Mouse (Mus musculus): ENCODE results near the gene Hebp1. TPM values are rescaled to one million over a fixed set of nuclear protein-coding genes. Genes with fewer than 3 reads are reported as not detected.

Hebp1 gene
- polyA plus RNA-seq, 1 experiment from 2014 or later: 4.1 TPM

DNA sequence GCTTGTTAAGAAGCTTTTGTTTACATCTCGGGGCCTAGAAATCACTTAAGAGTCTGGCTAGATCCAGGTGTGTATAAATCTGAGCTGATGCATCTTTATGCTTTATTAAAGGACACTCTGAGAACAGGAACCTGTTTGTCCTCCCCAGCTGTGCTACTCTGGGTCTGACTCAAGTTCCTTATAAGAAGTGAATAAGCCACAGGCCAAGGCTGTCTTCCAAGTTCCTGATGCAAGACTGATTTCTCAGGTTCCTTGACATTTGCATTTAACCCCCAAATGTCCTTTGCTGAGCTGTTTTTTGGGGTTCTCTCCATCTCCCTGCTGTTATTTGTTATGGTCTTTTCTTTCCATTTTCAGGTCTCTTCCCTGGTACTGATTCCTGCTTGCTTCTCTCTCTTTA is 5.9 kb downstream of the Hebp1 start:
- Histone ChIP-seq H3K36me3 (ENCODE audit: control insufficient read depth, insufficient read depth, low read length) (no peaks in the 10 kb centered on the region), H3K9me3 (ENCODE audit: control insufficient read depth, low read length) (no peaks in the 10 kb centered on the region), H3K27ac (ENCODE audit: low read depth, low read length) (no peak overlapping the region), H3K4me3 (ENCODE audit: low read depth, low read length) (no peak overlapping the region), H3K9ac (ENCODE audit: low read depth, low read length) (no peak overlapping the region), H3K27me3 (ENCODE audit: control insufficient read depth, insufficient read depth, low read length) (no peaks in the 10 kb centered on the region), H3K4me2 (replicated peaks; ENCODE audit: low read depth, low read length) (no peak overlapping the region), H3K4me1 (replicated peaks; ENCODE audit: control insufficient read depth, insufficient read depth, low read length) (no peaks in the 10 kb centered on the region; the same call in 1 of the 2 replicates)
- no peak for ATAC-seq (ENCODE audit: low FRiP score)
- no peak for DNase-seq (ENCODE audit: low spot score)
- WGBS: 95% methylated on average over 1 of the region's 1 CpGs

GRCm38 (mm10) chr6:135190122-135190521 is 7.7 kb downstream of the Hebp1 start:
- H3K27me3 ChIP-seq (ENCODE audit: control insufficient read depth, insufficient read depth, low read length): no peaks in the 10 kb centered on the region
- WGBS: 71% methylated on average over 6 of the region's 6 CpGs
- H3K36me3 ChIP-seq (ENCODE audit: control insufficient read depth, insufficient read depth, low read length): no peaks in the 10 kb centered on the region
- DNase-seq (ENCODE audit: low spot score): no peak
- H3K9me3 ChIP-seq (ENCODE audit: control insufficient read depth, low read length): no peaks in the 10 kb centered on the region
- no peak overlapping the region for H3K27ac ChIP-seq (ENCODE audit: low read depth, low read length)
- H3K4me2 ChIP-seq (replicated peaks; ENCODE audit: low read depth, low read length): no peak overlapping the region
- ATAC-seq (ENCODE audit: low FRiP score): no peak
- H3K9ac ChIP-seq (ENCODE audit: low read depth, low read length): no peak overlapping the region
- no peaks in the 10 kb centered on the region; the same call in 1 of the 2 replicates for H3K4me1 ChIP-seq (replicated peaks; ENCODE audit: control insufficient read depth, insufficient read depth, low read length)
- no peak overlapping the region for H3K4me3 ChIP-seq (ENCODE audit: low read depth, low read length)

DNA sequence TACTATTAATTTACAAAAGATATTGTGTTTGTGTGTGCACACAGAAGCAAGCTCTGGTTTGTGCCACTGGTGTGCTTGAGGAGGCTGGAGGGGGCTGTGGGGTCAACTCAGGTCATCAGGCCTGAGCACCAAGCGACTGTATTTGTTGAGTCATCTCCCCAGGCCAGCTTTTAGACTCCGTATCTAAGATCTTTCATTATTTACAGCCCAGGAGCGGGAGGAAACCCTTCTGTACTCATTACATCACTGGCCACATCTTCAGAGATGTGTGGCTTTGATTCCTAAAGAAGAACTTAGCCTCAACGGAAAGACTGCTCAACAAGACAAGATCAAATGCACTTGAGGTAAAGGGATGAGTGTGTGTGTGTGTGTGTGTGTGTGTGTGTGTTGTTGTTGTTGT is 9.2 kb downstream of the Hebp1 start:
- WGBS: 72% methylated on average over 4 of the region's 4 CpGs
- no peak overlapping the region for H3K9ac ChIP-seq (ENCODE audit: low read depth, low read length)
- no peak overlapping the region for H3K4me3 ChIP-seq (ENCODE audit: low read depth, low read length)
- no peaks in the 10 kb centered on the region for H3K36me3 ChIP-seq (ENCODE audit: control insufficient read depth, insufficient read depth, low read length)
- DNase-seq (ENCODE audit: low spot score) (no peak), ATAC-seq (ENCODE audit: low FRiP score) (no peak)
- no peaks in the 10 kb centered on the region for H3K9me3 ChIP-seq (ENCODE audit: control insufficient read depth, low read length)
- H3K4me2 ChIP-seq (replicated peaks; ENCODE audit: low read depth, low read length): no peak overlapping the region
- no peak overlapping the region for H3K27ac ChIP-seq (ENCODE audit: low read depth, low read length)
- H3K4me1 ChIP-seq (replicated peaks; ENCODE audit: control insufficient read depth, insufficient read depth, low read length): no peaks in the 10 kb centered on the region; the same call in 1 of the 2 replicates
- no peaks in the 10 kb centered on the region for H3K27me3 ChIP-seq (ENCODE audit: control insufficient read depth, insufficient read depth, low read length)

GRCm38 (mm10) chr6:135187076-135187917 is 10.5 kb downstream of the Hebp1 start:
- Histone ChIP-seq H3K4me3 (ENCODE audit: low read depth, low read length) (no peak overlapping the region), H3K27ac (ENCODE audit: low read depth, low read length) (no peak overlapping the region), H3K4me1 (replicated peaks; ENCODE audit: control insufficient read depth, insufficient read depth, low read length) (no peaks in the 10 kb centered on the region; the same call in 1 of the 2 replicates), H3K9ac (ENCODE audit: low read depth, low read length) (no peak overlapping the region), H3K9me3 (ENCODE audit: control insufficient read depth, low read length) (no peaks in the 10 kb centered on the region), H3K27me3 (ENCODE audit: control insufficient read depth, insufficient read depth, low read length) (no peaks in the 10 kb centered on the region), H3K36me3 (ENCODE audit: control insufficient read depth, insufficient read depth, low read length) (no peaks in the 10 kb centered on the region), H3K4me2 (replicated peaks; ENCODE audit: low read depth, low read length) (no peak overlapping the region)
- 59% methylated on average over 10 of the region's 10 CpGs for WGBS
- no peak for ATAC-seq (ENCODE audit: low FRiP score)
- DNase-seq (ENCODE audit: low spot score): no peak

- Histone ChIP-seq H3K4me1 (replicated peaks; ENCODE audit: control insufficient read depth, insufficient read depth, low read length) (no peaks in the 10 kb centered on the region), H3K27ac (ENCODE audit: low read depth, low read length) (no peak overlapping the region), H3K4me2 (replicated peaks; ENCODE audit: low read depth, low read length) (no peak overlapping the region), H3K9ac (ENCODE audit: low read depth, low read length) (no peak overlapping the region), H3K27me3 (ENCODE audit: control insufficient read depth, insufficient read depth, low read length) (no peaks in the 10 kb centered on the region), H3K4me3 (ENCODE audit: low read depth, low read length) (no peak overlapping the region), H3K36me3 (ENCODE audit: control insufficient read depth, insufficient read depth, low read length) (no peaks in the 10 kb centered on the region), H3K9me3 (ENCODE audit: control insufficient read depth, low read length) (no peaks in the 10 kb centered on the region)
- no peak for ATAC-seq (ENCODE audit: low FRiP score)
- WGBS: 62% methylated on average over 8 of the region's 8 CpGs
- DNase-seq (ENCODE audit: low spot score): no peak
These were observed 13.9 kb downstream of the Hebp1 start for GRCm38 (mm10) chr6:135183961-135184360.

DNA sequence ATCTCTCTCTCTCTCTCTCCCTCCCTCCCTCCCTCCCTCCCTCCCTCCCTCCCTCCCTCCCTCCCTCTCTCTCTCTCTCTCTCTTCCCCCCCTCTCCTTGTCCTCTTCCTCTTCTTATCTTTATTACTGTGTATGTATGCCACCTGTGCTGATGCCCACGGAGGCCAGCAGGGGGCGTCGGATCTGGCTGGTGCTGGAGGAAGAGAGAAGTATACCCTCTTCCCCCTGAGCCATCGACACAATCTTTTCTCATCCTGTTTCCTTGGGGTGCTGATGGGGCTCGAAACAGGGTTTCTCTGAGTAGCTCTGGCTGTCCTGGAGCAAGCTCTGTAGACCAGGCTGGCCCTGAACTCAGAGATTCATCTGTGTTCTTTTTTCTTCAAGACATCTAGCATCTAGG is 14.9 kb downstream of the Hebp1 start:
- no peaks in the 10 kb centered on the region for H3K9me3 ChIP-seq (ENCODE audit: control insufficient read depth, low read length)
- H3K36me3 ChIP-seq (ENCODE audit: control insufficient read depth, insufficient read depth, low read length): no peaks in the 10 kb centered on the region
- DNase-seq (ENCODE audit: low spot score): no peak
- 91% methylated on average over 2 of the region's 5 CpGs for WGBS
- no peaks in the 10 kb centered on the region for H3K4me1 ChIP-seq (replicated peaks; ENCODE audit: control insufficient read depth, insufficient read depth, low read length)
- H3K27ac ChIP-seq (ENCODE audit: low read depth, low read length): no peak overlapping the region
- no peak overlapping the region for H3K4me3 ChIP-seq (ENCODE audit: low read depth, low read length)
- H3K9ac ChIP-seq (ENCODE audit: low read depth, low read length): no peak overlapping the region
- H3K27me3 ChIP-seq (ENCODE audit: control insufficient read depth, insufficient read depth, low read length): no peaks in the 10 kb centered on the region
- no peak overlapping the region for H3K4me2 ChIP-seq (replicated peaks; ENCODE audit: low read depth, low read length)
- ATAC-seq (ENCODE audit: low FRiP score): no peak

DNA sequence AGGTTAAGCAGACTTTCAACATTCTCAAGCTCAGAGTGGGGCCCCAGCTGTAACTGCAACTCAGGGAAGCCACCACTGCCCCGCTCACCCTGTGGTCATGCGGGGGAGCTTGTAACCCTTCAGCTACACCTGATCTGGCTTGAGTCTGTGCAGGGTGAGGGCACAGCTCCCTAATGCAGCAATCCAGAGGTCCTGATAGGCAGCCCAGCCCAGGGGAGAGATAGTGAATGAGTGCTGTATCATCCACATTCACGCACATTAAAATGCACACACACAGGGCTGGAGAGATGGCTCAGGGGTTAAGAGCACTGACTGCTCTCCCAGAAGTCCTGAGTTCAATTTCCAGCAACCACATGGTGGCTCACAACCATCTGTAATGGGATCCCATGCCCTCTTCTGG is 19.2 kb downstream of the Hebp1 start:
- Histone ChIP-seq H3K27ac (ENCODE audit: low read depth, low read length) (no peak overlapping the region), H3K27me3 (ENCODE audit: control insufficient read depth, insufficient read depth, low read length) (no peaks in the 10 kb centered on the region)
- no peak for DNase-seq (ENCODE audit: low spot score)

DNA sequence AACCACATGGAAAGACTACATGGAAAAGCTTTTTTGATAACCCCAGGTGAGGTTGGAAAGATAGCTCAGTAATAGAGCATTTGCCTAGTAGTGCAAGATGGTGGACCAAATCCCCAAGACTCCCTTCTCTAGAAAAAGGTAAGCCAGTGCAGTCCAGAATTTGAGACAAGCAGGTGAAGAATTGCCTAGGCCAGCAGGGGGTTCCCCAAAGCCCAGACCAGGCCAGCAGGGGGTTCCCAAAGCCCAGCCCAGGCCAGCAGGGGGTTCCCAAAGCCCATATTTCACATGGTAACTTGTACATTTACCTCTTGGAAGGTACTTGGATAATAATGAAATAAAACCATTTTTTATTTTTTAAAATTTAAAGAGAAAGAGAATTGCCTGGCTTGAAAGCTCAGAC is 20.6 kb downstream of the Hebp1 start:
- no peak for DNase-seq (ENCODE audit: low spot score)
- H3K4me2 ChIP-seq (replicated peaks; ENCODE audit: low read depth, low read length): no peak overlapping the region
- ATAC-seq (ENCODE audit: low FRiP score): no peak

More for the DNA sequence above, 19.2 kb downstream of the Hebp1 start:
- Histone ChIP-seq H3K9ac (ENCODE audit: low read depth, low read length) (no peak overlapping the region), H3K4me1 (replicated peaks; ENCODE audit: control insufficient read depth, insufficient read depth, low read length) (no peaks in the 10 kb centered on the region), H3K36me3 (ENCODE audit: control insufficient read depth, insufficient read depth, low read length) (no peaks in the 10 kb centered on the region), H3K9me3 (ENCODE audit: control insufficient read depth, low read length) (no peaks in the 10 kb centered on the region), H3K4me3 (ENCODE audit: low read depth, low read length) (no peak overlapping the region), H3K4me2 (replicated peaks; ENCODE audit: low read depth, low read length) (no peak overlapping the region)
- ATAC-seq (ENCODE audit: low FRiP score): no peak
- WGBS: 51% methylated on average over 3 of the region's 3 CpGs

DNA sequence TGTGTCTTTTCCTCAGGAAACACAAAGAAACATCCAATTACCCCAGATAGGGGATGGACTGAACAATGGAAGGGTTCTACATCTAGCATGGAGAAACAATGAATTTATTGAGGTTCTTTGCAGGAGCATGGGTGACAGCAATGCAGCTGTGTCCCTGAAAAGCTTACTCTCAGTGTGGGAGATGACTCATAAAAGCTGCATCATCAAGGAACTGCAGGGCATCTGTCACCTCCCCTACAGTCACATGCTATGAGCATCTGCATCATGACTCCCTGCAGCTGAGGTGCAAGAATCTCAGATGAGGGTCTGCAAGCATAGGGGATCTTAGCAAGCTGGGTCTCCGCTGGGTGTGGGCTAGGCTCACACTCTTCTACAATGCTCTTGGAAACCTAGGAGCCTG is 22.8 kb downstream of the Hebp1 start:
- Histone ChIP-seq H3K4me2 (replicated peaks; ENCODE audit: low read depth, low read length) (no peak overlapping the region), H3K36me3 (ENCODE audit: control insufficient read depth, insufficient read depth, low read length) (no peaks in the 10 kb centered on the region), H3K9ac (ENCODE audit: low read depth, low read length) (no peak overlapping the region), H3K4me1 (replicated peaks; ENCODE audit: control insufficient read depth, insufficient read depth, low read length) (no peaks in the 10 kb centered on the region), H3K27ac (ENCODE audit: low read depth, low read length) (no peak overlapping the region), H3K27me3 (ENCODE audit: control insufficient read depth, insufficient read depth, low read length) (no peaks in the 10 kb centered on the region), H3K9me3 (ENCODE audit: control insufficient read depth, low read length) (no peaks in the 10 kb centered on the region), H3K4me3 (ENCODE audit: low read depth, low read length) (no peak overlapping the region)
- 100% methylated on average over 1 of the region's 1 CpGs for WGBS
- no peak for ATAC-seq (ENCODE audit: low FRiP score)
- no peak for DNase-seq (ENCODE audit: low spot score)

More for the DNA sequence above, 20.6 kb downstream of the Hebp1 start:
- Histone ChIP-seq H3K4me3 (ENCODE audit: low read depth, low read length) (no peak overlapping the region), H3K9ac (ENCODE audit: low read depth, low read length) (no peak overlapping the region), H3K36me3 (ENCODE audit: control insufficient read depth, insufficient read depth, low read length) (no peaks in the 10 kb centered on the region), H3K27me3 (ENCODE audit: control insufficient read depth, insufficient read depth, low read length) (no peaks in the 10 kb centered on the region), H3K9me3 (ENCODE audit: control insufficient read depth, low read length) (no peaks in the 10 kb centered on the region), H3K4me1 (replicated peaks; ENCODE audit: control insufficient read depth, insufficient read depth, low read length) (no peaks in the 10 kb centered on the region), H3K27ac (ENCODE audit: low read depth, low read length) (no peak overlapping the region)
